Mouse (Mus musculus): Measurements from ENCODE around the gene Bsg. TPM values are rescaled to one million over a fixed set of nuclear protein-coding genes. Genes with fewer than 3 reads are reported as not detected.
A peak's percentile ranks its signal among the peaks of the same experiment; 100 is the strongest.

Gene Bsg
- total RNA-seq (2014; rRNA removed) (652 and 839 TPM in 2 replicates), polyA plus RNA-seq (2012; rRNA removed) (523 and 643 TPM in 2 replicates)

DNA sequence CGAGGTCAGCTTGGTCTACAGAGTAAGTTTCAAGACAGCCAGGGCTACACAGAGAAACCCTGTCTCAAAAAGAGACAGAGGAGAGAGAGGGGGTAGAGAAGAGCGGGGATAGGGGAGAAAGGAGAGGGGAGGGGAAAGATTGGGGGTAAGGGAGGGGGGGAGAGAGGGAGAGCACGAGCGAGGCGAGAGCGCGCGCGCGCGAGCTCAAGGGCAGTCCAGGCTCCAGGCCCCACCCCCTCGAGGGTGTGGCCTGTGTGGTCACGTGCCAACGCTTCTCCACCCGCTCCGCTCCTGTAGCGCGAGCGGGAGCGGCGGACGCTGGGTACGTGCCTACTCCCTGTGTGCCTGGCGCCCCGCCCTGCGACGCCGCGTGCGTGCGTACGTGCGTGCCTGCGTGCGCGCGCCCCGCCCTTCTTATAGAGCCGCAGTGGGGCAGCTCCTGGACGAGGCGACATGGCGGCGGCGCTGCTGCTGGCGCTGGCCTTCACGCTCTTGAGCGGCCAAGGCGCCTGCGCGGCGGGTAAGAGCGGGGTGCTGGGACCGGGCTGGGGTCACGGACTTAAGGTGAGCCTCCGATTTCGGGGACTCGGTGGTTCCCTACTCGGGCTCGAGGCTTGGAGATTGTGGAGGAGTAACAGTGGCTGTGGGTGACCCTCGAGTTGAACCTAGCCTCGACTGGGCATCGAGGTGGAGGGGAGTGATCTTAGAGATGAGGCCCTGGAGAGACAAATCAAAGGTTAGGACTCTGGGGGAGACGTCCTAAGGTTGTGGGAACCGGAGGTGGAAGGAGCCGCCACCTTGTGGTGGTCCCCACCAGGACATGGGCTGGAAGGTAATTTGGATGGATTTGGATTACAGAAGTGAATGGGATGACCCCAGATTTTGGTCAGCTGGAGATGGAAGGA lies at the start of gene Bsg:
Gene Bsg, plus strand, starts transcription at position 427 of the 905 bp plus-strand sequence.
- H3K36me3 ChIP-seq (ENCODE audit: control insufficient read depth, insufficient read depth, low read length), result no peaks in the 10 kb centered on the region
- no peaks in the 10 kb centered on the region for H3K27me3 ChIP-seq (ENCODE audit: control insufficient read depth, insufficient read depth, low read length)
- peak within 1 kb of the TSS; percentile 92 for H3K27ac ChIP-seq (replicated peaks; ENCODE audit: insufficient read depth, low read depth, low read length)
- peaks cover 31% of the 10 kb centered on the region for H3K79me2 ChIP-seq (ENCODE audit: control insufficient read depth, insufficient read depth, low read length)
- peaks cover 37% of the 10 kb centered on the region for H3K4me1 ChIP-seq (ENCODE audit: control insufficient read depth, insufficient read depth, low read length)
- TF ChIP-seq CTCF (IDR thresholded peaks at IDR 0.05; ENCODE audit: low read depth, low read length) (peak; percentile 47), POLR2A (IDR thresholded peaks at IDR 0.05; ENCODE audit: extremely low read depth, insufficient read depth, low read length) (peak; percentile 97)
- WGBS, result under 1% methylated on average over 64 of the region's 65 CpGs
- DNase-seq (ENCODE audit: extremely low read depth, low read depth, low spot score), result peak; percentile 85
- peak within 1 kb of the TSS; percentile 93 for H3K4me3 ChIP-seq (ENCODE audit: insufficient read depth, low read depth, low read length)
- H3K9ac ChIP-seq (ENCODE audit: low read depth, low read length), result peak within 1 kb of the TSS; percentile 96

- WGBS, result 57% methylated on average over 1 of the region's 1 CpGs
- no peak for TF ChIP-seq CTCF (IDR thresholded peaks at IDR 0.05; ENCODE audit: low read depth, low read length)
- TF ChIP-seq POLR2A (IDR thresholded peaks at IDR 0.05; ENCODE audit: extremely low read depth, insufficient read depth, low read length), result no peak
Measured at GRCm38 (mm10) chr10:79654946-79655395, 49.3 kb upstream of the Bsg start.

DNA sequence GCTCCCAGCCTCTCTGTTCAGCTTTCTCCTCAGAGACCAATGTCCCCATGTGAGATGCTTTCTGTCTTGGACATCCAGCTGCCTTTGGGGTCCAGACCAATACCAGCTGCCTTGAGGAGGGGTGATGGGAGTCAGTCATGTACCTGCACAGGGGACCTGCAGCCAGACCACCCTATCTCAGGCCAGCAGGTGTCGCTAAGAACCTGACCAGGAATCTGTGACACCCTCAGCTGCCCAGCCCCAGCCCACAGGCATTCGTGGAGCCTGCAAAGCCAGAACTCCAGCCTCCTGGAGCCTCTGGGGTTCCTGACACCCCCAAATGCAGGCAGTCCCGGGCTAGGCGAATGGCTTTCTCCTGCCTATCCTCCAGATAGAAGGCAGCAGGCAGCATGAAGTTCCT lies 45.5 kb upstream of the Bsg start:
- TF ChIP-seq POLR2A (IDR thresholded peaks at IDR 0.05; ENCODE audit: extremely low read depth, insufficient read depth, low read length) (no peak), CTCF (IDR thresholded peaks at IDR 0.05; ENCODE audit: low read depth, low read length) (peak; percentile 19; the same call in 1 of the 2 replicates)
- H3K79me2 ChIP-seq (ENCODE audit: control insufficient read depth, insufficient read depth, low read length), result no peaks in the 10 kb centered on the region
- DNase-seq (ENCODE audit: extremely low read depth, low read depth, low spot score), result no peak
- H3K36me3 ChIP-seq (ENCODE audit: control insufficient read depth, insufficient read depth, low read length), result no peaks in the 10 kb centered on the region
- H3K9ac ChIP-seq (ENCODE audit: low read depth, low read length), result no peak overlapping the region
- H3K4me3 ChIP-seq (ENCODE audit: insufficient read depth, low read depth, low read length), result no peak overlapping the region
- 54% methylated on average over 4 of the region's 4 CpGs for WGBS
- no peaks in the 10 kb centered on the region for H3K4me1 ChIP-seq (ENCODE audit: control insufficient read depth, insufficient read depth, low read length)
- no peaks in the 10 kb centered on the region for H3K27me3 ChIP-seq (ENCODE audit: control insufficient read depth, insufficient read depth, low read length)
- no peak overlapping the region for H3K27ac ChIP-seq (replicated peaks; ENCODE audit: insufficient read depth, low read depth, low read length)

More at GRCm38 (mm10) chr10:79654946-79655395, 49.3 kb upstream of the Bsg start:
- H3K9ac ChIP-seq (ENCODE audit: low read depth, low read length), result no peak overlapping the region
- no peak overlapping the region for H3K27ac ChIP-seq (replicated peaks; ENCODE audit: insufficient read depth, low read depth, low read length)
- no peaks in the 10 kb centered on the region for H3K79me2 ChIP-seq (ENCODE audit: control insufficient read depth, insufficient read depth, low read length)
- no peaks in the 10 kb centered on the region for H3K27me3 ChIP-seq (ENCODE audit: control insufficient read depth, insufficient read depth, low read length)
- DNase-seq (ENCODE audit: extremely low read depth, low read depth, low spot score), result no peak
- H3K4me1 ChIP-seq (ENCODE audit: control insufficient read depth, insufficient read depth, low read length), result no peaks in the 10 kb centered on the region
- H3K36me3 ChIP-seq (ENCODE audit: control insufficient read depth, insufficient read depth, low read length), result no peaks in the 10 kb centered on the region
- H3K4me3 ChIP-seq (ENCODE audit: insufficient read depth, low read depth, low read length), result no peak overlapping the region

DNA sequence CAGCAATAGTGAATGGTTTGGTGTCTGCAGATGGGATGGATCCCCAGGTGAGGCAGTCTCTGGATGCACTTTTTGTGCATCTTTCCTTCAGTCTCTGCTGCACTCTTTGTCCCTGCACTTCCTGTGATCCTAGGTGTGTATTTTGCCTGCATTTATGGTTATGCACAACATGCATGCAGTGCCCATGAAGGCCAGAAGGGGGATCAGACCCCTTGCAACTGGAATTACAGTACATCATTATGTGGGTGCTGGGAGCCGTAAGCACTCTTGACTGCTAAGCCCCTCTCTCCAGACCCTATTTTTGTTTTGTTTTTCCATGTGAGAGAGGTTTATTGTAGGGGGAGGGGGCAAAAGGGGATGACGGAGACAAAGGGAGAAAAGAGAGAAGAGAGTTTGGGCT lies 44.0 kb upstream of the Bsg start:
- H3K4me3 ChIP-seq (ENCODE audit: insufficient read depth, low read depth, low read length), result no peak overlapping the region
- no peak overlapping the region for H3K9ac ChIP-seq (ENCODE audit: low read depth, low read length)
- H3K4me1 ChIP-seq (ENCODE audit: control insufficient read depth, insufficient read depth, low read length), result no peaks in the 10 kb centered on the region
- H3K36me3 ChIP-seq (ENCODE audit: control insufficient read depth, insufficient read depth, low read length), result no peaks in the 10 kb centered on the region
- H3K27me3 ChIP-seq (ENCODE audit: control insufficient read depth, insufficient read depth, low read length), result no peaks in the 10 kb centered on the region
- H3K79me2 ChIP-seq (ENCODE audit: control insufficient read depth, insufficient read depth, low read length), result no peaks in the 10 kb centered on the region
- DNase-seq (ENCODE audit: extremely low read depth, low read depth, low spot score), result no peak
- WGBS, result 87% methylated on average over 2 of the region's 2 CpGs
- TF ChIP-seq POLR2A (IDR thresholded peaks at IDR 0.05; ENCODE audit: extremely low read depth, insufficient read depth, low read length) (no peak), CTCF (IDR thresholded peaks at IDR 0.05; ENCODE audit: low read depth, low read length) (no peak; the same call in 1 of the 2 replicates)
- H3K27ac ChIP-seq (replicated peaks; ENCODE audit: insufficient read depth, low read depth, low read length), result no peak overlapping the region

GRCm38 (mm10) chr10:79661861-79662260 lies 42.4 kb upstream of the Bsg start:
- Histone ChIP-seq H3K79me2 (ENCODE audit: control insufficient read depth, insufficient read depth, low read length) (no peaks in the 10 kb centered on the region), H3K4me1 (ENCODE audit: control insufficient read depth, insufficient read depth, low read length) (no peaks in the 10 kb centered on the region)

More at GRCm38 (mm10) chr10:79661861-79662260, 42.4 kb upstream of the Bsg start:
- Histone ChIP-seq H3K9ac (ENCODE audit: low read depth, low read length) (no peak overlapping the region), H3K4me3 (ENCODE audit: insufficient read depth, low read depth, low read length) (no peak overlapping the region), H3K36me3 (ENCODE audit: control insufficient read depth, insufficient read depth, low read length) (no peaks in the 10 kb centered on the region), H3K27me3 (ENCODE audit: control insufficient read depth, insufficient read depth, low read length) (no peaks in the 10 kb centered on the region), H3K27ac (replicated peaks; ENCODE audit: insufficient read depth, low read depth, low read length) (no peak overlapping the region)
- TF ChIP-seq POLR2A (IDR thresholded peaks at IDR 0.05; ENCODE audit: extremely low read depth, insufficient read depth, low read length), result no peak
- no peak for TF ChIP-seq CTCF (IDR thresholded peaks at IDR 0.05; ENCODE audit: low read depth, low read length)
- 46% methylated on average over 3 of the region's 3 CpGs for WGBS
- DNase-seq (ENCODE audit: extremely low read depth, low read depth, low spot score), result no peak

Data from liver, adult 2 months (tissue).